Mouse (Mus musculus): ENCODE data around the gene Sgce. TPM values are rescaled to one million over a fixed set of nuclear protein-coding genes. Genes with fewer than 3 reads are reported as not detected.
"Not testable (repeated sequence)": the region's sequence is repeated elsewhere in the genome, so short reads cannot be mapped to it uniquely, and the experiment has no call there.

The Sgce gene
- 10 to 100 TPM; 36.4 to 37.5 TPM for total RNA-seq (2021)

- peak; percentile 62 to 65 for DNase-seq
Observed at GRCm38 (mm10) chr6:4746696-4747439, at the start of gene Sgce, which contains the start of gene Peg10. Gene Sgce, minus strand, starts transcription at chr6:4747207. Gene Peg10, plus strand, starts transcription at chr6:4747306.

GRCm38 (mm10) chr6:4796281-4796680, 49.3 kb upstream of the Sgce start:
- no peak for DNase-seq

DNA sequence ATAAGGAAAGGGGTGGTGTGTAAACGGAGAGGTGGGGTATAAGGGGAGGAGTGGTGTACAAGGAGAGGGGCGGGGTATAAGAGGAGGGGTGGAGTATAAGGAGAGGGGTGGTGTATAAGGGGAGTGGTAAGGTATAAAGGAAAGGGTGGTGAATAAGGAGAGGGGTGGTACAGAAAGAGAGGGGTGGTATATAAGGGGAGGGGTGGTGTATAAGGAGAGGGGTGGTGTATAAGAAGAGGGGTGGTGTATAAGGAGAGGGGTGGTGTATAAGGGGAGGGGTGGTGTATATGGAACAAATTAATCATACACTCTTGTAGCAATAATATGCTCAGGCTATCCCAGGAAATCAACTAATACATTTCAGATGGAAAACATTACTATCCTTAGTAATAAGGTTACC, 15.2 kb upstream of the Sgce start:
- DNase-seq, result no peak

GRCm38 (mm10) chr6:4761415-4762142, 14.6 kb upstream of the Sgce start:
- not testable (repeated sequence) for DNase-seq

DNA sequence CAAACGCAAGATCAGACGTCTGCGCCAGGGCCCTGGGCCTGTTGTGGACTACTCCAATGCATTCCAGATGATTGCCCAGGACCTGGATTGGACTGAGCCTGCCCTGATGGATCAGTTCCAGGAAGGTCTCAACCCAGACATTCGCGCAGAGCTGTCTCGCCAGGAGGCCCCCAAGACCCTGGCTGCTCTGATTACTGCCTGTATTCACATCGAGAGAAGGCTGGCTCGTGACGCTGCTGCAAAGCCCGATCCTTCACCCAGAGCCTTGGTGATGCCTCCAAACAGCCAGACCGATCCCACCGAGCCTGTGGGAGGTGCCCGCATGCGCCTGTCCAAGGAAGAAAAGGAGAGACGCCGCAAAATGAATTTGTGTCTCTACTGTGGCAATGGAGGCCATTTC, 7.9 kb upstream of the Sgce start:
- no peak for DNase-seq

- DNase-seq, result no peak
Observed at GRCm38 (mm10) chr6:4754286-4754685, 7.3 kb upstream of the Sgce start.

- no peak for DNase-seq
Observed at GRCm38 (mm10) chr6:4751355-4751754, 4.3 kb upstream of the Sgce start.

DNA sequence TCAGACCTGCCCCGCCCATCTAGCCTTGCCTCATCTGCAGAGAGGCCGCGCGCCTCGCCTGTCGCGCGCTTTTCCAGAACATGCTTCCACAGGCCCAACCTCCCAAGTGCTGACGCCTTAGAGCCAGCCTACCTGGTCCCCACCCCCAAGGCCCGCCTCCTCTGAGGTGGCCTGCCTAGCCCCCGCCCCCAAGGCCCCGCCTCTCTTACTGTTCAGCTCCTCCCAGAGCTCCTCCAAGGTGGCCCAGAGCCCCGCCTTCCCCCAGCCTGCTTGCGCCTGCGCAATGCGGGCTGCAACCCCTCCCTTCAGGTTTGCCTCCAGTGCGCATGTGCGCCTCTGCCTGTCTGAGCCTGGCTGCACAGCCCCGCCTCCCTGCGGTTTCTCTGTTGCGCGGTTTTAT, 2.1 kb upstream of the Sgce start:
- peak; percentile 93 to 94 for DNase-seq

- peak in 1 of 2 experiments; percentile 25 for DNase-seq
Observed at GRCm38 (mm10) chr6:4748506-4748961, 1.5 kb upstream of the Sgce start.

- peak; percentile 30 to 57 for DNase-seq
Observed at GRCm38 (mm10) chr6:4747677-4748505, 884 bp upstream of the Sgce start.

GRCm38 (mm10) chr6:4746036-4746695, 841 bp downstream of the Sgce start:
- peak in 1 of 2 experiments; percentile 6 for DNase-seq

DNA sequence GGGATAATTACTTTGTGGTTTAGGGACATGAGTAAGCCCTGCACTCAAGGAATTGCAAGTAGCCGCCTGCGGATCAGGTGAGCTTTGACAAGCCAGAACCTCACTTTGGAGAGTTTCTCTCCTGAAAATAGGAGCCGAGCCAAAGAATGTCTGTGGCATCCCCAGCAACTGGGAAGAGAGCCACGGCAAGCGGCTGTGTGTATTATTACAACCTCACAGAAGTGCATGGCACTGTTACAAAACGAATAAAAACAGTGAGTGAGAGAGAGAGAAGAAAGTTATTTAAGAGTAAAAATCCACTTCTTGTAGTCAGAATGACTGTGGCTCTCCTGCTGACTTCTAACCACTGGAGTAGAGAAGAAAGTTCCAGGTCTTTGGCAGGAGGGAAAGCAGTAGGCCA, 6.5 kb downstream of the Sgce start:
- peak; percentile 16 to 18 for DNase-seq

- no peak for DNase-seq
Observed at GRCm38 (mm10) chr6:4739522-4740355, 7.3 kb downstream of the Sgce start.

DNA sequence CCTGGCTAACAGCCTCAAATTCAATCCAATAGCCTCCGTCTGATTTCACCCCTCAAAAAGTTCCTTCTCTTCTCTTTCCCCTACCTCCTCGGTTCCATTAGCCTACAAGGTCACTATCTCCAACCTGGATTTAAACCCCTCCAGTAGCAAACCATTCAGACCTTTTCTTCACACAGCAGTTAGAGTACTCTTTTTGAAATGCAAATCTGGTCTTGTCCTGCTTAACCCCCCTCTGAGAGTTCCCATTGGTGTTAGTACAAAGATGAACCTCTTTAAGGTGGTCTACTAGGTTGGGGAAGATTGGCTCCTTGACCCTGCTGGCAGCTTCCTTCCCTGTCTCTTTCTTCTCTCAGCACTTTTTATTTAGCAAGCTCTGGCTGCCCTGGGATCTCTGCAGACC, 8.3 kb downstream of the Sgce start:
- DNase-seq, result no peak

DNA sequence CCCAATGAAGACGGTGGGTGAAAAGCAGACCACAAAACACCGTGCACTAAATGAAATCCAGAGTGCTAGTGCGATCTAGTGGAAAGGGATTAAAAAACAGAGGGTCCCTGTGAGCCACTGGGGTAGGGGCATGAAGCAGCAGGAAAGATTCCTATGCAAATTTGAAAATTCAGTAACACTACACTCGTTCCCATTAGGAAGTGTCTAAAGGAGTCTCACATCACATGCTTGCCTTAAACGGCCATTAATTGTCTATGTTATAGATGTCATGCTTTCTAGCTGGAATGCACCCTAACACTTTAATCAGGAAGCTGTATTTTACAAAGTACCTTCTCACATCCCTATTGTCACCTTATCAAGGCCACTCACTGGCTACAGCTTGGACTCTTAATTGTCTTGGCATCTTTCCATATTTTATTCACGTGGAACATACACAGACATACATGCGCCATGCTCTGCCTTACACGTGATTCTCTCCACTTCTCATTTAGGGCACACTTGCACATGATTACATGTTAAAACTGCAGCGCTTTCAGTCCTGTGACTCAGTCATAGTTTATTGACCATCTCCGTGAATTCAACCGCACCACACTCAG, 8.9 kb downstream of the Sgce start:
- DNase-seq, result no peak

GRCm38 (mm10) chr6:4736372-4736771, 10.6 kb downstream of the Sgce start:
- no peak for DNase-seq

GRCm38 (mm10) chr6:4733208-4733607, 13.8 kb downstream of the Sgce start:
- DNase-seq, result no peak

- DNase-seq, result no peak
Observed at GRCm38 (mm10) chr6:4731675-4732074, 15.3 kb downstream of the Sgce start.

GRCm38 (mm10) chr6:4728305-4728704, 18.7 kb downstream of the Sgce start:
- DNase-seq, result no peak

DNA sequence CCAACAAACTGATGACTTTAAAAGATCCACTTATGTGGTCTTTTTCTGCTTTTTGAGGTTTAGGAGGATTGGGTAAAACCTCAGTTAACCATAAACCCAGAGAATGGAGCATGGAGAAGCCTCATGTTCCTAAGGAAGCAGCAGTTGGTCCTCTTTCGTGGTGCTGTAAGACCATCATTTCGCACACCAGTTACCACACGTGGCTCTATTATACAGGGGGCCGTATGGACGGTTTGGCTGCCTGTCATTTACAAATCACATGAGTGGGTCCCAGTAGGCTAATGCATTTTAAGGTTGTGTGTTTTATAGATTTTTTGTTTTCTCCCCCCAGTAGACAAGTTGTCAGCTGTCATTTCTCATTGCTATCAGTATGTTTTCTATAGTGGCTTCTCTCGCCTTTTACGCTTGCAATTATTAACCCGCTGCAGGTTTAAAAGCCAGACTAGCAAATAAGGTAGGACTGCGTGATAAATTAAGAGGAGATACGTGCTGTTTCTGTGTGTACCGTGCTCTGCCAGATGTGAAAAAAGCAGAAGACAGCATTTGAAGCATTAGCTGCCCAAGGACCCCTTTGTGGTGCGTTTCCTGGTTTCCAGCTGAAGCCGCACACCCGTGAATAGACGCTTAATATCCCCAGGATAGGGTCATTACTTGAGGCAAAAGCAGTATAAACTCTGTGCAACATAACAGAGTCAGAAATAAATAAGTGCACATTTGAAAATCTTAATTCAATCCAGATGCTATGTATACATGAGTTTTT, 22.8 kb downstream of the Sgce start:
- DNase-seq, result no peak
